Mouse (Mus musculus): ENCODE data around the gene Gm29609.

DNA sequence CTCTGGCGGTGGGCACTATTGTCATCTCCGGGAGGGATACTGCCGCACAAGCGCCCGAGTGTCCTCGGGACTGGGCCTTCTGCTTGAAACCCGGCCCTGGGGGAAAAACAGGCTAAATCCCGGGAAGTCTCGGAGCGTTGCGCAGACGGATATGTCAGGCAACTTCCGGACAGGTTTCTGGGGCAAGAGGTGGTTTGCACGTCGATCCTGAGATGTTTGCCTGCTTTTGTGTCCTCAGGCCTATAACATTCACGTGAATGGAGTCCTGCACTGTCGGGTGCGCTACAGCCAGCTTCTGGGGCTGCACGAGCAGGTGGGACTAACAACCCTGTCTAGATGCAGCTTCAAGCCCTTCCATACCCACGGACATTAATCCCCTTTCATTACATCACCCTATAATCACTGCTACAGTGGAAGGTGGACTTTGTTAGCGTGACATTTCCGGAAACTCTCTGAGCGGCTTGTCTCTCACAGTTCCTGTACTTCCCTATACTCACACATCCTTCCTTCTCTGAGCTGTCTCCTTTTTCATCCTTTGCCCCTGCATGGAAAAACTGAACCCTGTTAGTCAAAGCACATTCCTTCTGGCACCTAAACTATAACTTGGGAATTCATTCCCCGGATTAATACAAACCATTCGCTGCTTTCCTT, 14.0 kb upstream of the Gm29609 start:
- TF ChIP-seq NANOG (IDR thresholded peaks at IDR 0.05; ENCODE audit: borderline replicate concordance, low read length): no peak
- TF ChIP-seq POU5F1 (IDR thresholded peaks at IDR 0.05; ENCODE audit: borderline replicate concordance, low read length): no peak

All from E14TG2a.4 (cell line).